Mouse (Mus musculus): Measurements from ENCODE around the gene Vsx1.

DNA sequence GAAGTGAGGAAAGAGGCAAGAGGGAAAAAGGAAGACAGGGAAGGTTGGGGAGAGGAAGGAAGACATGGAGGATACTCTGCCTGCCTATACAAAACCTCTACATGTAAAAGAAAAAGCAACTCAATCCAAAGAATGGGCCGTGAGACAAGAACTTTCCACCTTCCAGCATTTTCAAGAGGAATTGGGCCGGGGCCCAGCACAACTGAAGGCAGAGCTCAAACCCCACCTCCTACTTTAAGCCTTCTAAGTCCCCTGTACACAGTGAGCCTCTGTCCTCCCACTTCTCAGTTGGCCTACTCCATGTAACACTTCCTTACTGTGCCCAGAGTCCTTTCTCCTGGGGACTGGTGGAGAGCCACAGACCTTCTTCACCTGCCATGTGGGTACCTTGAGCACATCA is 27.2 kb downstream of the Vsx1 start:
- TF ChIP-seq MYOD1 (IDR thresholded peaks at IDR 0.05; ENCODE audit: control insufficient read depth in 1 of 3, insufficient read length in 2 of 3, low read depth in 2 of 3) (no peak), POLR2A (IDR thresholded peaks at IDR 0.05; ENCODE audit: insufficient read length, low read depth) (no peak), MAX (IDR thresholded peaks at IDR 0.05; ENCODE audit: low read depth) (no peak), POLR2AphosphoS2 (IDR thresholded peaks at IDR 0.05; ENCODE audit: insufficient read length, low read depth) (no peak), TCF12 (IDR thresholded peaks at IDR 0.05; ENCODE audit: insufficient read depth, poor library complexity, severe bottlenecking) (no peak), USF1 (IDR thresholded peaks at IDR 0.05; ENCODE audit: low read depth) (no peak)
